Mouse (Mus musculus) liver, adult 10 weeks (tissue): ENCODE measurements around the gene Unc5c. TPM values are rescaled to one million over a fixed set of nuclear protein-coding genes. Genes with fewer than 3 reads are reported as not detected.

Experiments used
- polyA plus RNA-seq: library from polyadenylated mRNA; stranded (reverse); fragments of 350-450 nt; fragmentation: Illumina TruSeq; extraction: RNeasy Lipid Tissue Mini Kit (QIAGEN cat#74804); gene quantifications from one replicate; pipeline ENCODE4 v1.2.3, GENCODE M21; 2014; ENCODE audit warnings: low read depth, low replicate concordance

Gene Unc5c
- polyA plus RNA-seq, result not detected

GRCm38 (mm10) chr3:141465104-141465705, at the start of gene Unc5c:
Unc5c (plus strand) TSS chr3:141465216.

